Mouse (Mus musculus): ENCODE results near the gene Ambra1.

GRCm38 (mm10) chr2:91912616-91913015 lies 182.7 kb downstream of the Ambra1 start:
- TF ChIP-seq CHD2 (IDR thresholded peaks at IDR 0.05; ENCODE audit: low read depth, low read length) (no peak), MAFK (IDR thresholded peaks at IDR 0.05; ENCODE audit: insufficient read depth, low read depth, low read length) (no peak)

All from ES-E14 (cell line).